In genomic region chr12:4008731-4009130, GRCm38 (mm10) we compare ENCODE assay signal across 13 mouse cellular contexts. TPM values are rescaled to one million over a fixed set of nuclear protein-coding genes. Genes with fewer than 3 reads are reported as not detected.
DNase-seq lines count a peak whose midpoint lies in the region; ATAC-seq lines count a peak whose summit lies in the region.
"Had no signal": no experiment of that assay in that cellular context is flagged by ENCODE, and none has a peak within 500 bp of the region (broad histone marks: within the 10 kb centered on the region; RNA-seq: fewer than 3 reads in every experiment).

No protein-coding gene starts in this region.

- no peaks in the 10 kb centered on the region for H3K4me1 ChIP-seq in kidney, embryonic 14.5 days (ENCODE audit: control insufficient read depth, insufficient read depth, low read length)
- peaks cover 33% of the 10 kb centered on the region for H3K4me1 ChIP-seq in hindbrain, embryonic 12.5 days
- H3K4me1 ChIP-seq in neural tube, embryonic 14.5 days (ENCODE audit: control insufficient read depth, insufficient read depth, low read length): peaks cover 11% of the 10 kb centered on the region; the same call in 1 of the 2 replicates

- H3K4me2 ChIP-seq in kidney, embryonic 14.5 days (replicated peaks; ENCODE audit: low read depth, low read length): no peak overlapping the region
- no peak overlapping the region; the same call in 1 of the 2 replicates for H3K4me2 ChIP-seq in hindbrain, embryonic 12.5 days (replicated peaks)
- H3K4me2 ChIP-seq in neural tube, embryonic 14.5 days (ENCODE audit: low read depth, low read length): no peak overlapping the region
- H3K4me2 ChIP-seq: lung, embryonic 15.5 days; neural tube, embryonic 12.5 days; stomach, embryonic 15.5 days had no signal

- DNase-seq in kidney, adult 11 months: no peak
- peak; percentile 78 for DNase-seq in cerebellum, adult 11 months
- no peak for DNase-seq in frontal cortex, postnatal 25 days (ENCODE audit: low spot score in 2 of 2)
- DNase-seq in lung, postnatal 10 days: no peak
- no peak for DNase-seq in heart, adult 18-20 months
- DNase-seq: adrenal gland, postnatal 10 days; layer of hippocampus, adult 9-11 months had no signal

- ATAC-seq in kidney, embryonic 14.5 days (ENCODE audit: low FRiP score, low TSS enrichment): 0 out of 2 replicates have a peak, but pooled peaks have one; percentile 41
- peak; percentile 55; the same call in 1 of the 2 replicates for ATAC-seq in hindbrain, embryonic 12.5 days (ENCODE audit: low FRiP score)
- peak; percentile 32; the same call in 1 of the 2 replicates for ATAC-seq in neural tube, embryonic 14.5 days (ENCODE audit: low read depth)

- no peaks in the 10 kb centered on the region for H3K36me3 ChIP-seq in kidney, embryonic 14.5 days (ENCODE audit: control insufficient read depth, insufficient read depth, low read length)
- no peaks in the 10 kb centered on the region for H3K36me3 ChIP-seq in hindbrain, embryonic 12.5 days
- no peaks in the 10 kb centered on the region for H3K36me3 ChIP-seq in neural tube, embryonic 14.5 days (ENCODE audit: control insufficient read depth, insufficient read depth, low read length)
- H3K36me3 ChIP-seq: lung, embryonic 15.5 days; neural tube, embryonic 12.5 days; stomach, embryonic 15.5 days had no signal

- WGBS in kidney, embryonic 14.5 days: 45% methylated on average over 12 of the region's 12 CpGs
- 47% methylated on average over 12 of the region's 12 CpGs for WGBS in hindbrain, embryonic 12.5 days
- 56% methylated on average over 12 of the region's 12 CpGs for WGBS in neural tube, embryonic 14.5 days

- no peak overlapping the region for H3K4me3 ChIP-seq in kidney, embryonic 14.5 days (ENCODE audit: low read length)
- H3K4me3 ChIP-seq in hindbrain, embryonic 12.5 days: no peak overlapping the region
- no peak overlapping the region for H3K4me3 ChIP-seq in neural tube, embryonic 14.5 days (ENCODE audit: low read depth, low read length)
- H3K4me3 ChIP-seq: lung, embryonic 15.5 days; neural tube, embryonic 12.5 days; stomach, embryonic 15.5 days had no signal

- no peaks in the 10 kb centered on the region for H3K9me3 ChIP-seq in kidney, embryonic 14.5 days (ENCODE audit: control insufficient read depth, low read length)
- no peaks in the 10 kb centered on the region for H3K9me3 ChIP-seq in hindbrain, embryonic 12.5 days (replicated peaks)
- H3K9me3 ChIP-seq in neural tube, embryonic 14.5 days (ENCODE audit: control insufficient read depth, low read length): no peaks in the 10 kb centered on the region
- H3K9me3 ChIP-seq: lung, embryonic 15.5 days; neural tube, embryonic 12.5 days; stomach, embryonic 15.5 days had no signal

- H3K27ac ChIP-seq in kidney, embryonic 14.5 days (ENCODE audit: low read depth, low read length): no peak overlapping the region
- peak overlapping the region; percentile 48; the same call in 1 of the 2 replicates for H3K27ac ChIP-seq in hindbrain, embryonic 12.5 days
- H3K27ac ChIP-seq in neural tube, embryonic 14.5 days (ENCODE audit: low read depth, low read length): no peak overlapping the region
- H3K27ac ChIP-seq: neural tube, embryonic 12.5 days; stomach, embryonic 15.5 days had no signal

- H3K9ac ChIP-seq in kidney, embryonic 14.5 days (ENCODE audit: low read depth, low read length): no peak overlapping the region
- H3K9ac ChIP-seq in hindbrain, embryonic 12.5 days: no peak overlapping the region
- H3K9ac ChIP-seq in neural tube, embryonic 14.5 days (replicated peaks; ENCODE audit: low read depth, low read length): no peak overlapping the region
- H3K9ac ChIP-seq: lung, embryonic 15.5 days; neural tube, embryonic 12.5 days; stomach, embryonic 15.5 days had no signal

- H3K27me3 ChIP-seq in kidney, embryonic 14.5 days (ENCODE audit: control insufficient read depth, insufficient read depth, low read length): no peaks in the 10 kb centered on the region
- H3K27me3 ChIP-seq in hindbrain, embryonic 12.5 days: no peaks in the 10 kb centered on the region
- no peaks in the 10 kb centered on the region for H3K27me3 ChIP-seq in neural tube, embryonic 14.5 days (ENCODE audit: control insufficient read depth, insufficient read depth, low read length)
- H3K27me3 ChIP-seq: lung, embryonic 15.5 days; neural tube, embryonic 12.5 days; stomach, embryonic 15.5 days had no signal

RNA-seq across cellular contexts. Expression of gene Efr3b, which starts 30.0 kb away (rescaled TPM):
- polyA plus RNA-seq in kidney, embryonic 14.5 days (2014; fragmentation: Nextera tagmentation; extraction: Ambion mirVana): 2.3 and 3.1 TPM in 2 replicates
- polyA plus RNA-seq in hindbrain, embryonic 12.5 days (2016; fragmentation: Nextera tagmentation; extraction: Ambion mirVana): 33.1 and 36.8 TPM in 2 replicates
- polyA plus RNA-seq in neural tube, embryonic 14.5 days (2014; fragmentation: Nextera tagmentation; extraction: Ambion mirVana): 33.1 and 39.8 TPM in 2 replicates
- 10 to 100 TPM in 1 of 2 experiments, 1 to 10 TPM in 1; 5.2 to 11.0 TPM for total RNA-seq in heart, adult 18-20 months (2021)

RNA-seq across cellular contexts. Expression of gene Pomc, which starts 54.0 kb away (rescaled TPM):
- polyA plus RNA-seq in kidney, embryonic 14.5 days (2014; fragmentation: Nextera tagmentation; extraction: Ambion mirVana): 3.6 and 4.8 TPM in 2 replicates
- 5.1 and 6.4 TPM in 2 replicates for polyA plus RNA-seq in hindbrain, embryonic 12.5 days (2016; fragmentation: Nextera tagmentation; extraction: Ambion mirVana)
- 4.5 and 4.8 TPM in 2 replicates for polyA plus RNA-seq in neural tube, embryonic 14.5 days (2014; fragmentation: Nextera tagmentation; extraction: Ambion mirVana)
- total RNA-seq in heart, adult 18-20 months (2021): under 1 TPM in 1 of 2 experiments, not detected in 1; 0.65 TPM
